Mouse (Mus musculus) spleen, adult 2 months (tissue): ENCODE measurements around the gene Ift81.

Source experiments
- CTCF ChIP-seq: fragments of 200-500 bp; IDR thresholded peaks from 2 replicates; pipeline ENCODE4 v1.5.1; 2011; ENCODE audit warnings: mild to moderate bottlenecking, inconsistent platforms; ENCODE audit not compliant: insufficient read depth, insufficient read length, insufficient replicate concordance; ENCODE audit errors: extremely low read depth
- POLR2A ChIP-seq: fragments of 200-500 bp; IDR thresholded peaks from 2 replicates; pipeline ENCODE4 v1.6.1; 2011; ENCODE audit warnings: low read depth, low read length, inconsistent platforms

DNA sequence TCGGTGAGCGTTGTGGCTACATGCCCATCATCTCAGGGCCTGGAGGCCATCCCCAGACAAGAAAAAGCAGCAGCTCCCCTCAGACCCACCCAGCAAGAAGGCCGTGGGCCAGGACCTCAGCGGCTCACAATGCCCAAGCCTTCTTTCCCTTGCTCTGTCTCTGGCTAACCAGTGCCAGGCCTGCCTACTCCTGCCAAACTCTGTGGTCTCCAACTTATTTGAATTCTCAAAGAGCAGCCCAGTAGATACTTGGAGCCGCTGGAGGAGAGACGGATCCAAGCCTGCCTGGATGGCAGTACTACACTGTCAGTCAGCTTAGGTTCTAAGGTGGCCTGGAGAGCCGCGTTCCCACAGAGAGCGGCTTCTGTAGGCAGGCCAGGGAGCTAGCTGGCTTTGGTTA lies 87.9 kb downstream of the Ift81 start:
- no peak for TF ChIP-seq CTCF
- no peak for TF ChIP-seq POLR2A
